ENCODE assay signal across 8 mouse cellular contexts in genomic region chr7:123084708-123085107, GRCm38 (mm10). TPM values are rescaled to one million over a fixed set of nuclear protein-coding genes. Genes with fewer than 3 reads are reported as not detected.
A peak's percentile ranks its signal among the peaks of the same experiment; 100 is the strongest.
DNase-seq lines count a peak whose midpoint lies in the region; ATAC-seq lines count a peak whose summit lies in the region.

No protein-coding gene starts in this region.

- DNase-seq in frontal cortex, postnatal 25 days (ENCODE audit: low spot score in 2 of 2), result no peak
- peak; percentile 54 for DNase-seq in ES-CJ7 (ENCODE audit: low read depth, low spot score)
- peak; percentile 60 for DNase-seq in forelimb bud, embryonic 11.5 days (ENCODE audit: low read depth, low spot score)
- DNase-seq in splenic B cell, adult 2 months (ENCODE audit: low read depth, low spot score), result peak; percentile 17
- no peak for DNase-seq in gastrocnemius, postnatal 10 days

- H3K4me3 ChIP-seq in kidney, embryonic 14.5 days (ENCODE audit: low read length), result 0 out of 2 replicates have a peak overlapping the region, but pooled peaks have one; percentile 8

- peak overlapping the region; percentile 40 for H3K4me2 ChIP-seq in kidney, embryonic 14.5 days (replicated peaks; ENCODE audit: low read depth, low read length)

- H3K27me3 ChIP-seq in kidney, embryonic 14.5 days (ENCODE audit: control insufficient read depth, insufficient read depth, low read length), result no peaks in the 10 kb centered on the region
- H3K27me3 ChIP-seq in splenic B cell, adult 2 months (ENCODE audit: control insufficient read depth, insufficient read depth, low read length, poor library complexity, severe bottlenecking), result no peaks in the 10 kb centered on the region

- ATAC-seq in frontal cortex, adult (ENCODE audit: low TSS enrichment), result peak; percentile 56
- ATAC-seq in kidney, embryonic 14.5 days (ENCODE audit: low FRiP score, low TSS enrichment), result peak; percentile 36
- 0 out of 2 replicates have a peak, but pooled peaks have one; percentile 21 for ATAC-seq in megakaryocyte, adult 5-6 weeks (ENCODE audit: poor library complexity, severe bottlenecking)

- H3K9ac ChIP-seq in kidney, embryonic 14.5 days (ENCODE audit: low read depth, low read length), result no peak overlapping the region; the same call in 1 of the 2 replicates

- peaks cover 16% of the 10 kb centered on the region for H3K4me1 ChIP-seq in kidney, embryonic 14.5 days (ENCODE audit: control insufficient read depth, insufficient read depth, low read length)

- WGBS in kidney, embryonic 14.5 days, result 11% methylated on average over 13 of the region's 13 CpGs

- no peaks in the 10 kb centered on the region for H3K36me3 ChIP-seq in kidney, embryonic 14.5 days (ENCODE audit: control insufficient read depth, insufficient read depth, low read length)
- no peaks in the 10 kb centered on the region for H3K36me3 ChIP-seq in splenic B cell, adult 2 months (ENCODE audit: control insufficient read depth, insufficient read depth, low read length, poor library complexity, severe bottlenecking)

- H3K9me3 ChIP-seq in kidney, embryonic 14.5 days (ENCODE audit: control insufficient read depth, low read length), result no peaks in the 10 kb centered on the region

- H3K27ac ChIP-seq in kidney, embryonic 14.5 days (ENCODE audit: low read depth, low read length), result no peak overlapping the region

RNA-seq across cellular contexts. Expression of gene Tnrc6a, which starts 39.0 kb away (rescaled TPM):
- 57.6 and 64.1 TPM in 2 replicates for polyA plus RNA-seq in kidney, embryonic 14.5 days (2014; fragmentation: Nextera tagmentation; extraction: Ambion mirVana)
- total RNA-seq in megakaryocyte, adult 5-6 weeks (2015), result 22.2 and 25.5 TPM in 2 replicates
- total RNA-seq in megakaryocyte, adult 5-6 weeks (2017), result 23.3 and 28.9 TPM in 2 replicates
- total RNA-seq in gastrocnemius, postnatal 10 days (2021), result 10 to 100 TPM; 21.9 to 36.0 TPM

Comparison
In these comparisons a context has a peak if more than half of its experiments do, and no peak if none do; other contexts are left out.
1. DNase-seq: peak in ES-CJ7 (single experiment), forelimb bud, embryonic 11.5 days (single experiment) and splenic B cell, adult 2 months (single experiment); none in frontal cortex, postnatal 25 days (0 of 2) and gastrocnemius, postnatal 10 days (single experiment).
2. Peak in every context shown above with its lines, with median percentiles within 50 percentile points of each other: ATAC-seq.